Mouse (Mus musculus) C2C12 (cell line): ENCODE results near the gene Lca5l.

Source experiments
- CEBPB ChIP-seq: IDR thresholded peaks from one replicate; pipeline ENCODE4 v1.6.1; 2011; ENCODE audit warnings: low read depth, mild to moderate bottlenecking, control low read depth, moderate library complexity
- CTCF ChIP-seq: IDR thresholded peaks from one replicate; pipeline ENCODE4 v1.5.1; 2011; ENCODE audit not compliant: control insufficient read depth, insufficient read depth, insufficient read length
- MAX ChIP-seq: IDR thresholded peaks from one replicate; pipeline ENCODE4 v1.6.1; 2011; ENCODE audit warnings: mild to moderate bottlenecking, control low read depth
- MYOD1 ChIP-seq: IDR thresholded peaks from one replicate; pipeline ENCODE4 v1.6.1; 2011; ENCODE audit warnings: low read depth; ENCODE audit not compliant: control insufficient read depth, insufficient read length
- MYOG ChIP-seq: IDR thresholded peaks from one replicate; pipeline ENCODE4 v1.6.1; 2011; ENCODE audit not compliant: control insufficient read depth, insufficient read length; ENCODE audit errors: extremely low read depth
- USF1 ChIP-seq: IDR thresholded peaks from one replicate; pipeline ENCODE4 v1.6.1; 2011; ENCODE audit warnings: low read depth, mild to moderate bottlenecking, control low read depth, moderate library complexity

DNA sequence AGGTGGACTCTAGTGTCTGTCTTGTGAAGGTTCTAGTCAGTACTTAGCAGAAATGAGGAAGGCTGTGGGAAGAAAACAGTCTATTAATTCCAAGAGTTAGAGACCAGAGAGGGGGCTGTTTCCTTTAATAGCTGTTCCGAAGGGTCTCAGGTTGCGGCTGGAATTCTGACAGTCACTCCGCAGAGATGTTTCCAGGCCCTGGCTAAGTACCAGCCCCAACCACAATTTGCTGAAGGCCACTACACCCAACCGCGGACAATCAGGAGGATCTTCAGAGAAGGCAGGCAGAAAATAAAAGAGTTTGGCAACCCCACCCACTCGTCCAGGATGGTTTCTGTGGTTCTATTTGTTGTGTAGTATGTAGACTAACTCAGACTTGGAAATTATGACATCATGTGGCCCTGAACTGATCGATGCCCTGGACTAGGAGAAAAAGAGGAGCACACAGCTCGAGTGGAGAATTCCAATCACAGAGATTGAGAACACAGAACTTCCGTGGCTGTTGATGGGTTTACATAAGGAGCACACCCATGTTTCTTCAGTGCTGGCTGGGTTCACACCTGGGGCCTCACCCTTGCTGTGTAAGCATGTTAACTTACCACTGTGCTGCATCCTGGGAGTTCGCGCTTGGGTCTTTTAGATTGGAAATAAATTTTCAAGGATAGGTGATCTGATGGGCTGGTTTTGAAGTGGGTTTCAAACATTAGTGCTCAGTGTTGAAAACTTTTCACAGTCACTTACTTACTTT is 9.6 kb upstream of the Lca5l start:
- TF ChIP-seq CTCF (no peak), MYOD1 (no peak), CEBPB (no peak), USF1 (no peak), MAX (no peak), MYOG (no peak)
